Mouse (Mus musculus): Measurements from ENCODE around the gene Sppl2b.

GRCm38 (mm10) chr10:80915260-80915659 is 60.2 kb downstream of the Sppl2b start:
- TF ChIP-seq POLR2A (IDR thresholded peaks at IDR 0.05; ENCODE audit: borderline replicate concordance, insufficient read depth, low read length) (no peak), CTCF (IDR thresholded peaks at IDR 0.05; ENCODE audit: borderline replicate concordance, insufficient read depth, low read depth, low read length) (no peak)

Data from cerebellum, adult 2 months (tissue).